Mouse (Mus musculus): ENCODE results near the gene Lmx1b.

DNA sequence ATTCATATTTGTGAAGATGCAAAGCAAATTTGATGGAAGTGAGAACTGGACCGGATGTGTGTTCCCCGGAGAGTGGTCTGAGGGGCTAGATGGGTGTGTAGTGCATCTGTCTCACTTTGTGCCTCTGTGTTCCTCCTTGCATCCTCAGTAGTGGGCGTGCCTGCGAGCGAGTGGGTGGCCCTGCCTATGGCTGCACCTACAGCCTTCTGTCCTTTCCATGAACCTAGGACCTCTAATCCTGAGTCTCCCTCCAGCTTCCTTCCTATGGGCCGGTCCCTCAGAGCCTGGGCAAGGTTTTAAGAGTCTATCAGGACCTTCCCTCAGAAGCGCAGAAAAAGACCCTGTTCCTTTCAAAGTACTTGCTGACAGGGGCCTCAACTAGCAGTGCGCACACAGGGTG, 124.9 kb downstream of the Lmx1b start:
- TF ChIP-seq CTCF (IDR thresholded peaks at IDR 0.05) (no peak), POLR2A (IDR thresholded peaks at IDR 0.05; ENCODE audit: insufficient read depth, low read depth, low read length) (no peak), EP300 (IDR thresholded peaks at IDR 0.05; ENCODE audit: insufficient read depth, low read depth, low read length) (no peak)

Data from heart, adult 2 months (tissue).